Mouse (Mus musculus) lung, embryonic 14.5 days (tissue): ENCODE data around the gene Rsph3a. TPM values are rescaled to one million over a fixed set of nuclear protein-coding genes. Genes with fewer than 3 reads are reported as not detected.
"Not testable (repeated sequence)": the region's sequence is repeated elsewhere in the genome, so short reads cannot be mapped to it uniquely, and the experiment has no call there.

Experiments
- ATAC-seq: fragments of 200-750 bp; cut with Nextera tagmentation; 2 replicates; pipeline ENCODE4 v1.8.0; 2017; ENCODE audit warnings: mild to moderate bottlenecking, moderate TSS enrichment, moderate library complexity; ENCODE audit not compliant: insufficient read depth
- DNase-seq: peaks from one replicate; pipeline ENCODE4 v3.0.0-alpha.2; 2015
- H3K27ac ChIP-seq: fragments of 300-500 bp; sonication (generic); 2 replicates; pipeline ENCODE4 v1.5.1; 2014; ENCODE audit warnings: low read depth, mild to moderate bottlenecking, moderate library complexity
- H3K27me3 ChIP-seq: fragments of 300-500 bp; sonication (generic); 2 replicates; pipeline ENCODE4 v1.6.1; 2014; ENCODE audit warnings: low read length, control low read depth; ENCODE audit not compliant: insufficient read depth
- H3K36me3 ChIP-seq: fragments of 300-500 bp; sonication (generic); 2 replicates; pipeline ENCODE4 v1.6.1; 2014; ENCODE audit warnings: control low read depth; ENCODE audit not compliant: insufficient read depth
- H3K4me1 ChIP-seq: fragments of 300-500 bp; sonication (generic); 2 replicates; pipeline ENCODE4 v1.6.1; 2014; ENCODE audit warnings: antibody characterized with exemption, control low read depth; ENCODE audit not compliant: insufficient read depth
- H3K4me2 ChIP-seq: fragments of 300-500 bp; sonication (generic); 2 replicates; pipeline ENCODE4 v1.6.1; 2014; ENCODE audit warnings: mild to moderate bottlenecking
- H3K4me3 ChIP-seq: fragments of 300-500 bp; sonication (generic); 2 replicates; pipeline ENCODE4 v1.5.1; 2014; ENCODE audit warnings: low read depth, low read length
- H3K9ac ChIP-seq: fragments of 300-500 bp; sonication (generic); 2 replicates; pipeline ENCODE4 v1.6.1; 2014
- H3K9me3 ChIP-seq: fragments of 300-500 bp; sonication (generic); 2 replicates; pipeline ENCODE4 v1.6.1; 2016; ENCODE audit warnings: low read depth, low read length, control low read depth
- CTCF ChIP-seq: IDR thresholded peaks from 2 replicates; pipeline ENCODE4 v1.5.1; 2016; ENCODE audit warnings: antibody characterized with exemption, low read depth
- WGBS: fragments of 180-500 bp; shearing (Covaris S2); extraction: QIAGEN DNeasy Blood & Tissue Kit; methylation state at CpG from one replicate; pipeline ENCODE4 v1.1.7; 2014; 5-methylcytosine and 5-hydroxymethylcytosine counted together
- polyA plus RNA-seq: library from polyadenylated mRNA; unstranded; fragments of >200 nt; fragmentation: Nextera tagmentation; extraction: Ambion mirVana; gene quantifications from 2 replicates; pipeline ENCODE4 v1.2.1, GENCODE M21; 2014

Gene Rsph3a
- 48.2 and 51.2 TPM in 2 replicates for polyA plus RNA-seq

DNA sequence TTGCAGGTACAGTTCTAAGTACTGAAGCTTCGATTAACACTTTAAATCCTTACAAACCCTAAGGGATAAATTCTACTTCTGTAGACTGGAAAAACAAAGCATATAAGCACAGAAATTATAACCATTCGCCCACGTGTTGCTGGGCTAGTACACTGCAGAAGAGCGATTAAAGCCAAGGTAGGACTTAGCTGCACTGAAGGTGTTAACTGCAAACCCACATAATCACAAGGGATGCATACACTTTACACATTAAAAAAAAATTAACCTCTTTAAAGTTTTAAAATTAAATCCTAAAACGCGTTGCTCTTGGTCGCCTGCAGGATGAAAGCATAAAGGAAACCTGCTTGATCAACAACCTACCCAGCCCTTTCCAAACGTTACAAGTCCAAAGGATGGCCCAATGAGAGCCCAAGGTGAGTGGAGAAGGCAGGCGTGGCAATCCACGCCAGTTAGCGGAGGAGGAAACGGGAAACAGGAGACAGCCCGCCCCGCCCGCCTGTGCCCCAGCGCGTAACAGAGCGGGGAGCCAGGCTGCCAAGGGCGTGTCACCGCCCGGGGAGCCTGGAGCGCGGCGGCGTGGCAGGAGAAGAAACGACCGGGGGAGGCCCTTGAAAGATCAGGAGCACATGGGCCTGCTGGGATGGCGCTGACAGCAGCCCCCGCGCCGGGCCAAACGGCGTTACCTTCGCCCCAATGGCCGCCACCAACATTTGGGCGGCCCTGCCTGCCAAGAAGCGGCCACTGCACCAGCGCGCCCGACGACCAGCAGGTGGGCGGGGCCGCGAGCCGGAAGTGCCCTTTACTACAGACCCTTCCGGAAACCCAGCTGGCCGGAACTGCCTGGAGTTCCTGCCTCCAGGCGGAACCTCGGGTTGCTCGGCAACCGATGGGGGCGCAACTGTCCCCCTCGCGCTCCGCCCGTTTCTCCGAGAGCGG lies at the start of gene Rsph3a:
Gene Rsph3a, plus strand, starts transcription at position 498 of the 936 bp plus-strand sequence.
- DNase-seq (peak; percentile 94), ATAC-seq (peak; percentile 99)
- Histone ChIP-seq H3K27ac (peak within 1 kb of the TSS; percentile 86), H3K4me3 (peak within 1 kb of the TSS; percentile 49), H3K4me2 (peak within 1 kb of the TSS; percentile 69), H3K9ac (peak within 1 kb of the TSS; percentile 51)
- H3K4me1 ChIP-seq, H3K36me3 ChIP-seq, H3K9me3 ChIP-seq, H3K27me3 ChIP-seq: not testable (repeated sequence)
- 3% methylated on average over 57 of the region's 58 CpGs for WGBS

DNA sequence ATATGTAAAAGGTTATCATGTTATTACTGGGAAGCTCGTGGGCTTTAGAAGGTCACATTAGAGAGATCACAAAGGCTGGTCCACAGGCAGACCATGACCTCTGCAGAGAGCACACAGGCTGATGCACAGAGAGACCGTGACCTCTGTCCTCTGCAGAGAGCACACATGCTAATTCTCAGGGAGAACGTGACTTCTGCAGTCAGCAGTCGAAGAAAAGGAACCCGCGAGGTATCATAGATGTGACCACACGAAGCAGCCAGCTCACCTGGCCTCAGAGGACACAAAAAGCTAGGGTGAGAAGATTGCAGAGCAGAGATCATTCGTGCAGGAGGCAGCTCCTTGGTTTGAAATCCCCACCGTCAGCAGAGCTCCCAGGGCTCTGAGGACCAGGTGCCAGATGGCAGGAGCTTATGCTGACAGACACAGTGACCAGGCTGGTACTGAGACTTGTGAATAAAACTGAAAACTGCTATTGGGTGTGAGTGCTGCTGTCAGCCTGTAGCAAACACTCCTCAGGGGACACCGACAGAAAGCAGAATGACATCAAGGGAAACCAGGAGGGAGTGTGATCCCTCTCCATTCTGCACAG lies 49.3 kb upstream of the Rsph3a start:
- no peak for DNase-seq
- ATAC-seq: no peak

GRCm38 (mm10) chr17:7897120-7897519 lies 48.3 kb upstream of the Rsph3a start:
- no peak for TF ChIP-seq CTCF
- Histone ChIP-seq H3K4me3 (no peak overlapping the region), H3K4me1 (no peaks in the 10 kb centered on the region), H3K27ac (no peak overlapping the region), H3K4me2 (no peak overlapping the region), H3K9ac (no peak overlapping the region), H3K9me3 (no peaks in the 10 kb centered on the region), H3K36me3 (no peaks in the 10 kb centered on the region), H3K27me3 (no peaks in the 10 kb centered on the region)
- WGBS: 69% methylated on average over 11 of the region's 11 CpGs
- no peak for ATAC-seq
- DNase-seq: no peak

More for the DNA sequence above, 49.3 kb upstream of the Rsph3a start:
- Histone ChIP-seq H3K9me3 (no peaks in the 10 kb centered on the region), H3K4me3 (no peak overlapping the region), H3K4me1 (no peaks in the 10 kb centered on the region), H3K27me3 (no peaks in the 10 kb centered on the region), H3K36me3 (no peaks in the 10 kb centered on the region), H3K27ac (no peak overlapping the region), H3K9ac (no peak overlapping the region), H3K4me2 (no peak overlapping the region)
- no peak for TF ChIP-seq CTCF
- WGBS: 61% methylated on average over 10 of the region's 10 CpGs

GRCm38 (mm10) chr17:7897756-7898155 lies 47.7 kb upstream of the Rsph3a start:
- TF ChIP-seq CTCF: no peak
- WGBS: 82% methylated on average over 4 of the region's 4 CpGs
- H3K36me3 ChIP-seq: no peaks in the 10 kb centered on the region
- no peak overlapping the region for H3K9ac ChIP-seq
- ATAC-seq: no peak
- no peak for DNase-seq
- H3K27ac ChIP-seq: no peak overlapping the region
- H3K9me3 ChIP-seq: no peaks in the 10 kb centered on the region
- H3K4me1 ChIP-seq: no peaks in the 10 kb centered on the region
- H3K27me3 ChIP-seq: no peaks in the 10 kb centered on the region
- no peak overlapping the region for H3K4me3 ChIP-seq
- no peak overlapping the region for H3K4me2 ChIP-seq

DNA sequence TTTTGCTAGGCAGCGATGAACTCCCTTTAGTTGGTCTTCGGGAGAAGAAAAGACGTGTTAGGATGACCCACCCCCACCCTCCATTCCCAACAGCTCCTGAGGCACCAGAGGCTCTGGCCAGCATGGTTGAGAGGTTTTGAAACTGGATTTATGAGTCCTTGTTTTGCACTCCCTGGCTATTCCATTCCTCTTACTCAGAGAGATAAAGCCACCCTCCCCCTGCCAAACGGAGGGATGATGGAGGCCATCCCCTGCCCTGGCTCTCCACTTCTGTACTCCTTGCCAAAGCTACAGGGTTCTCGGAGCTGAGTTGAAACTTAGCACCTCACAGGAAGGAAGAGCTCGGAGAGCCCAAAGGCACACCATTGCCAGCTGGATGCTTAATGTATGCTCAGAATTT lies 46.2 kb upstream of the Rsph3a start:
- DNase-seq (no peak), ATAC-seq (no peak)
- H3K27me3 ChIP-seq: no peaks in the 10 kb centered on the region

GRCm38 (mm10) chr17:7899961-7900360 lies 45.5 kb upstream of the Rsph3a start:
- DNase-seq: no peak
- H3K9me3 ChIP-seq: no peaks in the 10 kb centered on the region
- no peaks in the 10 kb centered on the region for H3K4me1 ChIP-seq
- no peak overlapping the region for H3K4me3 ChIP-seq
- no peak for TF ChIP-seq CTCF
- H3K36me3 ChIP-seq: no peaks in the 10 kb centered on the region
- WGBS: 69% methylated on average over 4 of the region's 4 CpGs
- ATAC-seq: no peak
- H3K4me2 ChIP-seq: no peak overlapping the region
- H3K27me3 ChIP-seq: no peaks in the 10 kb centered on the region
- H3K9ac ChIP-seq: no peak overlapping the region
- H3K27ac ChIP-seq: no peak overlapping the region

More for the DNA sequence above, 46.2 kb upstream of the Rsph3a start:
- H3K36me3 ChIP-seq: no peaks in the 10 kb centered on the region
- WGBS: 55% methylated on average over 6 of the region's 6 CpGs
- H3K27ac ChIP-seq: no peak overlapping the region
- no peak overlapping the region for H3K4me2 ChIP-seq
- H3K9ac ChIP-seq: no peak overlapping the region
- H3K4me3 ChIP-seq: no peak overlapping the region
- H3K4me1 ChIP-seq: no peaks in the 10 kb centered on the region
- no peak for TF ChIP-seq CTCF
- H3K9me3 ChIP-seq: no peaks in the 10 kb centered on the region

DNA sequence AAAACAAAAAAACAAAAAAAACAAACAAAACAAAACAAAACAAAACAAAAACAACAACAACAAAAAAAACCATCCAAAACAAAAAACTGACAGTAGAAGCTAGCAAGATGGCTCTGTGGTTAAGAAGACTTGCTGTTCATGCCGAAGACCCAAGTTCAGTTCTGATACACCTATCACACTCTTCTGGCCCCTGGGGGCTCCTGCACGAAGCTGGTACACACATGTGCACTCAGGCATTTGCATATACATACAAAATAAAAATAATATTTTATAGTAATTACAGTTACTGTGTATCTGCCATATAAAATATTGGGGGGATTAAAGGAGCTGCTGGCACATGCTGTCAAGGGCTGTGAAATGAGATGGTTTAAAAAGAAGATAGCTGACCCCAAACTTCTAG lies 43.9 kb upstream of the Rsph3a start:
- no peak overlapping the region for H3K27ac ChIP-seq
- ATAC-seq: no peak

More for the DNA sequence above, 43.9 kb upstream of the Rsph3a start:
- DNase-seq: no peak
- Histone ChIP-seq H3K4me2 (no peak overlapping the region), H3K27me3 (no peaks in the 10 kb centered on the region), H3K4me3 (no peak overlapping the region), H3K9ac (no peak overlapping the region), H3K9me3 (no peaks in the 10 kb centered on the region), H3K36me3 (no peaks in the 10 kb centered on the region), H3K4me1 (no peaks in the 10 kb centered on the region)
- no peak for TF ChIP-seq CTCF
- 78% methylated on average over 2 of the region's 2 CpGs for WGBS
